Mouse (Mus musculus) liver, embryonic 14.5 days (tissue): Measurements from ENCODE around the gene Fyn. TPM values are rescaled to one million over a fixed set of nuclear protein-coding genes. Genes with fewer than 3 reads are reported as not detected.

ENCODE experiments used
- ATAC-seq: fragments of 200-750 bp; cut with Nextera tagmentation; 2 replicates; pipeline ENCODE4 v1.8.0; 2017; ENCODE audit warnings: moderate number of reproducible peaks, mild to moderate bottlenecking, moderate library complexity; ENCODE audit not compliant: insufficient read depth
- DNase-seq, 3 experiments: peaks; one replicate each; pipeline ENCODE4 v3.0.0-alpha.2; 2012 to 2013; ENCODE audit warnings: low read depth in 3 of 3, low spot score in 3 of 3
- H3K27ac ChIP-seq: fragments of 300-500 bp; sonication (generic); 2 replicates; pipeline ENCODE4 v1.5.1; 2014; ENCODE audit warnings: moderate library complexity, mild to moderate bottlenecking, control low read depth, inconsistent platforms
- H3K27me3 ChIP-seq: fragments of 300-500 bp; sonication (generic); 2 replicates; pipeline ENCODE4 v1.6.1; 2014; ENCODE audit warnings: mild to moderate bottlenecking, low read length, moderate library complexity; ENCODE audit not compliant: control insufficient read depth, insufficient read depth
- H3K36me3 ChIP-seq: fragments of 300-500 bp; sonication (generic); replicated peaks from 2 replicates; pipeline ENCODE4 v1.6.1; 2014; ENCODE audit warnings: low read depth; ENCODE audit not compliant: control insufficient read depth, insufficient read depth
- H3K4me1 ChIP-seq, 2 experiments: fragments of 200-500 bp in 1 of 2; fragments of 300-500 bp in 1 of 2; sonication (generic) in 1 of 2; replicated peaks; 2 replicates each; pipeline ENCODE4 v1.6.1; 2012 to 2014; ENCODE audit warnings: antibody characterized with exemption in 1 of 2, inconsistent platforms in 1 of 2, low read length in 1 of 2; ENCODE audit not compliant: control insufficient read depth in 2 of 2, insufficient read depth in 2 of 2
- H3K4me2 ChIP-seq: fragments of 300-500 bp; sonication (generic); 2 replicates; pipeline ENCODE4 v1.6.1; 2014; ENCODE audit warnings: low read depth, mild to moderate bottlenecking, control low read depth, moderate library complexity
- H3K4me3 ChIP-seq, 2 experiments: fragments of 200-500 bp in 1 of 2; fragments of 300-500 bp in 1 of 2; sonication (generic) in 1 of 2; 2 replicates each; pipeline ENCODE4 v1.5.1; 2012 to 2014; ENCODE audit warnings: low read depth in 2 of 2, low read length in 2 of 2, mild to moderate bottlenecking in 2 of 2, control low read depth in 1 of 2, inconsistent platforms in 1 of 2, moderate library complexity in 1 of 2; ENCODE audit not compliant: insufficient read depth in 1 of 2
- H3K9ac ChIP-seq: fragments of 300-500 bp; sonication (generic); replicated peaks from 2 replicates; pipeline ENCODE4 v1.6.1; 2014; ENCODE audit warnings: mild to moderate bottlenecking, control low read depth, moderate library complexity
- H3K9me3 ChIP-seq: fragments of 300-500 bp; sonication (generic); 2 replicates; pipeline ENCODE4 v1.6.1; 2016; ENCODE audit warnings: low read length, mixed read lengths; ENCODE audit not compliant: control insufficient read depth
- CTCF ChIP-seq: IDR thresholded peaks from 2 replicates; pipeline ENCODE4 v1.5.1; 2016; ENCODE audit warnings: antibody characterized with exemption, low read depth, control low read depth
- EP300 ChIP-seq: IDR thresholded peaks from 2 replicates; pipeline ENCODE4 v1.6.1; 2016; ENCODE audit warnings: antibody characterized with exemption, low read depth
- WGBS: fragments of 180-500 bp; shearing (Covaris S2); extraction: QIAGEN DNeasy Blood & Tissue Kit; methylation state at CpG from one replicate; pipeline ENCODE4 v1.1.7; 2014; ENCODE audit not compliant: insufficient replicate concordance; 5-methylcytosine and 5-hydroxymethylcytosine counted together
- polyA plus RNA-seq, 2 experiments: library from polyadenylated mRNA; depleted of rRNA in 1 of 2; stranded (reverse) in 1 of 2; unstranded in 1 of 2; fragments of >200 nt; fragmentation: Nextera tagmentation in 1 of 2; extraction: Ambion mirVana in 1 of 2; gene quantifications; 2 replicates each; pipeline versions ENCODE4 v1.2.1 to v1.2.3; 2012 to 2014

Fyn gene
- polyA plus RNA-seq, 2 experiments = 8.2 to 9.8 TPM

DNA sequence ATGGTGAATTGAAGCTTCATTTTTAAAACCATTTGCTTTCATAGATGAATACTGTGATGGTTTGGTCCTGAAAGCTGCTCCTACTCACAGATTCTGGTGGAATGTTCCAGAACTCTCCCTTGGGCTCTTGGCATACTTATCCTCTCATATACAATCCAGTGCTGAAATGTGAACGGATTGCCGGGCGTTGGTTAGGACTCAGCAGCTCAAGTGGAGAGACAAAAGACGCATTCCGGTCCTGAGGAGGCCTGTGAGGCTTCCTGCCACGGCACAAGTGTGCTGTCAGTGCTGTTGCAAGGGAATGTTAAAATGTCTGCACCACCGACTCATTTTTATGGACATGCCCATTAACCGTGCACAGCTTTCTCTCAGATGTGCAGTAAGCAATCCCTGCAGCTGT lies 155.7 kb downstream of the Fyn start:
- no peak for TF ChIP-seq EP300
- no peak for TF ChIP-seq CTCF
- no peak overlapping the region for H3K4me3 ChIP-seq
- H3K27me3 ChIP-seq = no peaks in the 10 kb centered on the region
- H3K36me3 ChIP-seq = no peaks in the 10 kb centered on the region
- 78% methylated on average over 8 of the region's 8 CpGs for WGBS
- no peaks in the 10 kb centered on the region for H3K9me3 ChIP-seq
- no peak overlapping the region for H3K9ac ChIP-seq
- H3K4me1 ChIP-seq = no peaks in the 10 kb centered on the region
- no peak overlapping the region for H3K27ac ChIP-seq
- DNase-seq = no peak
- no peak overlapping the region for H3K4me2 ChIP-seq
- no peak for ATAC-seq

DNA sequence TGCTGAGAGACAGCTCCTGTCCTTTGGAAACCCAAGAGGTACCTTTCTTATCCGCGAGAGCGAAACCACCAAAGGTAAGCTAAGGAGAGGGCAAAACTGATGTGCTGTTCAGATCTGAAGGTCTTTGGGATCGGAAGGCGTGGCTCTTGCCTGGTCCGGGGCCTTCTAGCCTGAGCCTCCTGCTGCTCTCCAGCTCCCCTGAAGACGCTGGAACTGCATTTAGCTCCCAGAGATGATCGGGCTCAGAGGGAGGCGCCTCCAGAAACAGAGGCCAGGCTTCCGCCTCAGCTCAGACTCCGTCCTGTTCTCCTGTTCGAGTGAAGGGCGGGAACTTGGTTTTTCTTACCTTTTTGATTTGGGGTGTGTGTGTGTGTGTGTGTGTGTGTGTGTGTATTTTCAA lies 156.8 kb downstream of the Fyn start:
- Histone ChIP-seq H3K4me3 (no peak overlapping the region), H3K27ac (no peak overlapping the region), H3K36me3 (no peaks in the 10 kb centered on the region), H3K9ac (no peak overlapping the region), H3K4me2 (no peak overlapping the region), H3K4me1 (no peaks in the 10 kb centered on the region), H3K27me3 (no peaks in the 10 kb centered on the region), H3K9me3 (no peaks in the 10 kb centered on the region)
- no peak for DNase-seq
- WGBS = 85% methylated on average over 13 of the region's 13 CpGs
- no peak for ATAC-seq
- TF ChIP-seq CTCF = no peak
- no peak for TF ChIP-seq EP300

DNA sequence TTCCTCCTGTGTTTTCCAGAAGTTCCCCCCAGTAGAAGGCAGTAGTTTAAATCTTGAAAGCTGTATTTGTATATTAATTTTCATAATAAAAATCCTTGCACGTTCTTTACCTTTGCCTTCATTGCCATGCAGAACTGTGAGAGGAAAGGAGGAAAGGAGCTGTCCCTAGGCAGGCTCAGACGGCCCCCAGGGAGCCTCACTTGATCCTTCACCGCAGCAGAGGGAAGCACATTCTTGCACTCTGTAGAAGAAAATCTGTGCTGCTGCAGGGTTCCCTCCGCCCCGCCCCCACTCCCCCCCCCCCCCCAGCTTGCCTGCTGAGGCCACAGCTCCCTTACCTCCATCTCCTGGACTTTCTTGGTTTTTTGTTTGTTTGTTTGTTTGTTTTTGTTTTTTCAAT lies 158.5 kb downstream of the Fyn start:
- Histone ChIP-seq H3K4me1 (no peaks in the 10 kb centered on the region), H3K27ac (no peak overlapping the region), H3K27me3 (no peaks in the 10 kb centered on the region), H3K9me3 (no peaks in the 10 kb centered on the region), H3K9ac (no peak overlapping the region), H3K4me3 (no peak overlapping the region), H3K4me2 (no peak overlapping the region), H3K36me3 (no peaks in the 10 kb centered on the region)
- no peak for DNase-seq
- no peak for TF ChIP-seq CTCF
- no peak for TF ChIP-seq EP300
- 69% methylated on average over 5 of the region's 5 CpGs for WGBS
- no peak for ATAC-seq

DNA sequence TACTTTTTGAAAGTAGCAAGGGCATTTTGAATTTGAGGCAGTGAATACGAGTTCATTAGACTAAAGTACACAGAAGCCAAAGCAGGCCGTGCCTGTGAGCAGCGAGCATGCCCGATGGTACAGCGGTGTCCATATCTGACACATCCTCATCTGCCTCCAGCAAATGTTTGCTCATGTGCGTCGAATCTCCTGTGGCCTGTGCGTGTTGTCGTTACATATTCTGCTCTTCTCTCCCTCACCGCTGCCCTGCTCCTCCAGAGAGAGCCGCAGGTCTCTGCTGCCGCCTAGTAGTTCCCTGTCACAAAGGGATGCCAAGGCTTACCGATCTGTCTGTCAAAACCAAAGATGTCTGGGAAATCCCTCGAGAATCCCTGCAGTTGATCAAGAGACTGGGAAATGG lies 160.5 kb downstream of the Fyn start:
- no peaks in the 10 kb centered on the region for H3K36me3 ChIP-seq
- TF ChIP-seq EP300 (no peak), CTCF (no peak)
- H3K4me3 ChIP-seq = no peak overlapping the region
- no peaks in the 10 kb centered on the region for H3K4me1 ChIP-seq
- H3K9me3 ChIP-seq = no peaks in the 10 kb centered on the region
- no peak overlapping the region for H3K9ac ChIP-seq
- DNase-seq (no peak), ATAC-seq (no peak)
- H3K4me2 ChIP-seq = no peak overlapping the region
- no peaks in the 10 kb centered on the region for H3K27me3 ChIP-seq
- 83% methylated on average over 14 of the region's 14 CpGs for WGBS
- H3K27ac ChIP-seq = no peak overlapping the region

DNA sequence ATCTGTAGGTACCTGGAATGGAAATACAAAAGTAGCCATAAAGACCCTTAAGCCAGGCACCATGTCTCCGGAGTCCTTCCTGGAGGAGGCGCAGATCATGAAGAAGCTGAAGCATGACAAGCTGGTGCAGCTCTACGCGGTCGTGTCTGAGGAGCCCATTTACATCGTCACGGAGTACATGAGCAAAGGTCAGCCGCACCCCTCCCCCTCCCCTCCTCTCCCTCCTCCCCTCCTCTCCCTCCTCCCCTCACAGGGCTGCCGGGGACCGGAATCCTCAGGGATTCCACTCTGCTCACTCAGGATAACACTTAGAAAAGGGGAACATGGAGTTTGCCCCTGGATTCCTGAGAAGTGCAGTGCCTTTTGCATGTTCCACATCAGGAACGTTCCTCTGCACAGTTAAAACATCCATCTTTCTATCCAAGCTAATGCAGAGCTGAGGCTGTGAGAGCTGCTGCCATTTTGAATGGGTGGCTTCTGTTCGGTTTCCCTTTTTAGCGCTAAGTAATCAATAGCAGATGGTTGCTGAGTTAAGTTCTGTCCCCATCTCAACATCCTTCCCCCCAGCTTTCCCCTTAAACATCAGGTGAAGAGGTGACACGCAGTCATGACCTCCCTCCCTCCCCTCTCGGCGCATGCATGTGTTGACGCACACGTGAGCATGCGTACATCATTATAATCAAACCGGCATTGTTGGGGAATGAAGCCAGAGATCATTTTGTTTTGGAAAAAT lies 163.5 kb downstream of the Fyn start:
- 78% methylated on average over 20 of the region's 20 CpGs for WGBS
- no peaks in the 10 kb centered on the region for H3K36me3 ChIP-seq
- H3K27ac ChIP-seq = no peak overlapping the region
- TF ChIP-seq EP300 (no peak), CTCF (no peak)
- no peaks in the 10 kb centered on the region for H3K4me1 ChIP-seq
- no peak for DNase-seq
- ATAC-seq = no peak
- H3K9ac ChIP-seq = no peak overlapping the region
- H3K27me3 ChIP-seq = no peaks in the 10 kb centered on the region
- no peak overlapping the region for H3K4me3 ChIP-seq
- no peak overlapping the region for H3K4me2 ChIP-seq
- no peaks in the 10 kb centered on the region for H3K9me3 ChIP-seq
